Mouse (Mus musculus) layer of hippocampus, adult 2 months (tissue): Measurements from ENCODE around the gene Dguok. TPM values are rescaled to one million over a fixed set of nuclear protein-coding genes. Genes with fewer than 3 reads are reported as not detected.

Source experiments
- DNase-seq, 2 experiments: peaks; one replicate each; pipeline ENCODE4 v3.0.0; 2022; ENCODE audit warnings: low spot score in 2 of 2
- H3K27ac ChIP-seq: fragments of 200-600 bp; 2 replicates; pipeline ENCODE4 v1.8.1; 2022
- H3K4me3 ChIP-seq: fragments of 200-600 bp; 2 replicates; pipeline ENCODE4 v1.8.1; 2022; ENCODE audit warnings: mild to moderate bottlenecking
- CTCF ChIP-seq: fragments of 200-600 bp; conservative IDR thresholded peaks from 2 replicates; pipeline ENCODE4 v1.8.1; 2022; ENCODE audit warnings: antibody characterized with exemption, mild to moderate bottlenecking, moderate library complexity
- long read RNA-seq, 2 experiments: library from polyadenylated mRNA; stranded (forward); transcript quantifications; one replicate each; pipeline ENCODE4 v2.0.0; 2021; ENCODE audit warnings: borderline mapping rate in 2 of 2
- total RNA-seq, 2 experiments: library from RNA; stranded (reverse); gene quantifications; 2 replicates each; pipeline ENCODE4 v1.2.3; 2021

Gene Dguok
- total RNA-seq: 10 to 100 TPM; 36.8 to 38.6 TPM
- long read RNA-seq, experiment 1, transcript Dguok-201 (7 exons, 1,107 nt): major isoform, 14 of 36 reads
- long read RNA-seq, experiment 1, partial matches to known transcripts: 4 of 36 reads
- long read RNA-seq, experiment 1, other reads (novel, unspliced or antisense): 18 of 36 reads
- long read RNA-seq, experiment 2, transcript Dguok-201 (7 exons, 1,107 nt): major isoform, 16 of 43 reads
- long read RNA-seq, experiment 2, partial matches to known transcripts: 3 of 43 reads
- long read RNA-seq, experiment 2, other reads (novel, unspliced or antisense): 23 of 43 reads

DNA sequence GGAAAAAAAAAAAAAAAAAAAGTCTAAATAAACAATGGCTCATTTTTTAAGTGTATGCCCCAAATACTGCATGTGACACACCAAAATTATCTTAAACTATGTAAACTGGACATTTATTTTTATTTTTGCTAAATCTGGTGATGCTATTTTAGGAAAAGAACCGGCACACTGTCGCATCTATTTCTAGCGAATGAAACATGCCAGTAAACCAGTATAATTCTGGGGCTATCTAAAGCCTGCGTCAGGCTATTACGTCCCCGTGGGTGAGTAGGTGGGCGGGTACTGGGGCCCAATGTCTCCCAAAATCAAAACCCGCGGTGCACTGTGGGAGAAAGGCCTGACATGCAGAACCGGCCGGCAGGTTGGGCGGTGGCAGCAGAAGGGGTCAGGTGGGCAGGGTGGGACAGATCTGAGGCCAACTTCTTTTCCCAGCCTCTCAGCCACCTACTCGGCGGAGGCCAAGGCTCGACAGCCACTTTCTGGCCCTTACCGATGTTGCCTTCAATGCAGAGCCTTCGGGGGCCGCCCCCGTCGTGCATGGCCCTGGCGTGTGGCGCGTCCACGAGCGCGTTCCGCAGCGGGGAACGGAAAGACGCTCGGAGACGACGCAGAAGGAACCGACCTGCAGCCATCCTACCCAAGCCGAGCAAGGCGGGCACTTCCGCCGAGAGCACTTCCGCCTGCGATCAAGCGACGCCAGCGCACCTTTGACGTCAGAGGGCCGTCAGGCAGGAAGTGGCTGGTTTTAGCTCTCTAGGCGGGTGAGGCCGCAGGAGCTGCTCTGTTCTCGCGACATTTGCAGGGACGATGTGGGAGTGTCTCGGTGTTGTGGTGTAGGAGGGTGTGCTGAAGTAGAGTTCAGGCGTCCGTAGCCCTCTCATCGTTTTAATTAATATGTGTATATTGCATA, at the start of gene Dguok:
Dguok (minus strand) TSS at position 712 of the 910 bp plus-strand sequence.
- peak; percentile 98 to 99 for DNase-seq
- peak within 1 kb of the TSS; percentile 87 for H3K4me3 ChIP-seq
- H3K27ac ChIP-seq: peak within 1 kb of the TSS; percentile 98
- TF ChIP-seq CTCF: peak; percentile 51

GRCm38 (mm10) chr6:83555972-83556371, 49.2 kb upstream of the Dguok start:
- H3K27ac ChIP-seq: no peak overlapping the region
- TF ChIP-seq CTCF: no peak
- no peak overlapping the region for H3K4me3 ChIP-seq
- no peak for DNase-seq

- DNase-seq: no peak
- H3K27ac ChIP-seq: no peak overlapping the region
- no peak overlapping the region for H3K4me3 ChIP-seq
- TF ChIP-seq CTCF: no peak
Measured at GRCm38 (mm10) chr6:83548346-83548745, 41.6 kb upstream of the Dguok start.

DNA sequence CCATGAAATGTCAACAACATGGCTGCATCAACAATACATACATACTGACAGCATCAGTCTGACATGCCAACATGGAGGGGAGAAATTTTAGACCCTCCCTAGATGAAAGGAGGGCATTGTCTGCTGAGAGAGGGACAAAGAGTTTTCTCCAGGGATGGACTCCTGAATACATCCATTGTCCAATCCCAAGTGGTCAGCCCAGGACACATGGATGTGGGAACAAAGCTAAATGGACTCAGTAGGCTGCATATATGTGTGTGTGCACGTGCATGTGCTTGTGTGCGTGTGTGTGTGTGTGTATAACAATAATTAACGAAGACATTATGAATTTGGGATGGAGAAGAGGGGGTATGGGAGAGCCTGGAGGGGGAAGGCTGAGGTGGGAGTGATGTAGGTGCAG, 39.0 kb upstream of the Dguok start:
- Histone ChIP-seq H3K27ac (peak overlapping the region; percentile 84), H3K4me3 (no peak overlapping the region)
- no peak for DNase-seq
- TF ChIP-seq CTCF: no peak

- no peak for TF ChIP-seq CTCF
- peak in 1 of 2 experiments; percentile 12 for DNase-seq
- Histone ChIP-seq H3K4me3 (no peak overlapping the region), H3K27ac (peak overlapping the region; percentile 91)
Measured at GRCm38 (mm10) chr6:83541756-83542456, 35.1 kb upstream of the Dguok start.

DNA sequence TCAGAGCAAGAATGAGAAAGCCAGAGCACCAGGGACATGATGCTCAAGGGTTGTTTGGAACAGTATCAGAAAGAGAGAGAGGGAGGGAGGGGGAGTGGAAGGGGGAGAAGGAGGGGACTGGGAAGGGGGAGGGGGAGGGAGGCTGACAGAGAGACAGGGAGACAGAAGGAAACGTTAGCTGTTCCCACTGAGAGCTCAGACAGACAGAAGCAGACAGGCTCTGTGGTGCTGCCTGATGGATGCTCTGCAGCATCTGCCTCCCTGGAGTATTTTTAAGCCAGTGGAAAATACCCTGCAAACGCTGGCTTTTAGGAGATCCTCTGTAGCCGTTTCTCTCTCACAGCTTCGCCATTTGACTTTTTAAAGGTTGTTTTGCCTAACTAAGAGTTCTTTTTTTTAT, 33.2 kb upstream of the Dguok start:
- TF ChIP-seq CTCF: no peak
- peak; percentile 48 to 74 for DNase-seq
- Histone ChIP-seq H3K27ac (peak overlapping the region; percentile 91), H3K4me3 (no peak overlapping the region)

- no peak for TF ChIP-seq CTCF
- H3K27ac ChIP-seq: no peak overlapping the region
- DNase-seq: no peak
- H3K4me3 ChIP-seq: no peak overlapping the region
Measured at GRCm38 (mm10) chr6:83536795-83537059, 30.0 kb upstream of the Dguok start.

- Histone ChIP-seq H3K4me3 (no peak within 1 kb of the TSS), H3K27ac (no peak within 1 kb of the TSS)
- no peak for TF ChIP-seq CTCF
- DNase-seq: no peak
Measured at GRCm38 (mm10) chr6:83536028-83536794, 29.4 kb upstream of the Dguok start, which contains the start of gene Actg2. Gene Actg2, minus strand, starts transcription at chr6:83536265.

- DNase-seq: no peak
- Histone ChIP-seq H3K4me3 (no peak overlapping the region), H3K27ac (no peak overlapping the region)
- no peak for TF ChIP-seq CTCF
Measured at GRCm38 (mm10) chr6:83532608-83533007, 25.8 kb upstream of the Dguok start.

DNA sequence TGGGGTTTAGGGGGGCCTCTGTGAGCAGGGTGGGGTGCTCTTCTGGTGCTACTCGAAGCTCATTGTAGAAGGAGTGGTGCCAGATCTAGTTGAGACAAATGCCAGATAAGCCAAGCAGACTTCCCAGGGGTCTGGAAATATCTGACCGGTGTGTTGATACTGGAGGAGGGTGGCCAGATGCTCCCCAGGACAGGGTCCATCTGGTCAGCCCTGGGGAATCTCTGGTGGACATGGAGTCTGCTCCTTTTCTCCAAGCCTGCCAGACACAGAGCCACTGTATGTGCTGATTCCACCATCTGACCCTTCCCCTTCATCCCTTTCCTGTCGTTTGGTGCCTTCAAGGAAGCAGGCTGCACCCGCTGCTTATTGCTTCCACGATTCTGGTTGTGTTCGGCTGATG, 16.4 kb upstream of the Dguok start:
- DNase-seq: no peak
- no peak overlapping the region for H3K4me3 ChIP-seq
- no peak overlapping the region for H3K27ac ChIP-seq
- TF ChIP-seq CTCF: no peak

GRCm38 (mm10) chr6:83521784-83522183, 15.0 kb upstream of the Dguok start:
- Histone ChIP-seq H3K4me3 (no peak overlapping the region), H3K27ac (no peak overlapping the region)
- TF ChIP-seq CTCF: no peak
- DNase-seq: no peak

DNA sequence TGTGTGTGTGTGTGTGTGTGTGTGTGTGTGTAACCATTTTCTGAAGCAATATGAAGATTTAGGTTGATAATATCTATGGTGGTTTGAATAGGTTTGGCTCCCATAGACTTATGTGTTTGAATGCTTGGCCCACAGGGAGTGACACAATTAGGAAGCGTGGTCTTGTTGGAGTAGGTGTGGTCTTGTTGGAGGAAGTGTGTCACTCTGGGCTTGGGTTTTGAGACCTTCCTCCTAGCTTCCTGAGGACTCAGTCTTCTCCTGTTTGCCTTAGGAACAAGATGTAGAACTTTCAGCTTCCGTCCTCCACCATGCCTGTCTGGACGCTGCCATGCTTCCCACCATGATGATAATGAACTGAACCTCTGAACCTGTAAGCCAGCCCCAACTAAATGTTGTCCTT, 11.9 kb upstream of the Dguok start:
- H3K4me3 ChIP-seq: no peak overlapping the region
- TF ChIP-seq CTCF: no peak
- DNase-seq: no peak
- no peak overlapping the region for H3K27ac ChIP-seq

DNA sequence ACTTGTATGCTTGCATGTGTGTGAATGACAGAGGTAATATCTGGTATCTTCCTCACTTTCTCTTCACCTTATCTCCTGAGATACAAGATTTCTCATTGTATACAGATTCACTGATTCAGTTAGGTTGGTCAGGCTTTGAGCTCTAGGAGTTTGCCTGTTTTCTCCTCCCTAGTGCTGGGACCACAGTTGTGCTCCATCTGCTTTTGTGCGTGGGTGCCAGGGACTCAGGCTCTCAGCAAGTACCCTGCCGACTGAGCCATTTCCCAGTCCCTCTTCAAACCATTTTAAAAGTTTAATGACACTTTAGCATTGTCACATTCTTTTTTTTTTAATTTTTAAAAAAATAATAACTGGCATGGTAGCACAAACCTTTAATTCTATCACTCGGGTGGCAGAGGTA, 8.4 kb upstream of the Dguok start:
- Histone ChIP-seq H3K4me3 (no peak overlapping the region), H3K27ac (no peak overlapping the region)
- TF ChIP-seq CTCF: no peak
- DNase-seq: peak in 1 of 2 experiments; percentile 43
